In the genomic region with DNA sequence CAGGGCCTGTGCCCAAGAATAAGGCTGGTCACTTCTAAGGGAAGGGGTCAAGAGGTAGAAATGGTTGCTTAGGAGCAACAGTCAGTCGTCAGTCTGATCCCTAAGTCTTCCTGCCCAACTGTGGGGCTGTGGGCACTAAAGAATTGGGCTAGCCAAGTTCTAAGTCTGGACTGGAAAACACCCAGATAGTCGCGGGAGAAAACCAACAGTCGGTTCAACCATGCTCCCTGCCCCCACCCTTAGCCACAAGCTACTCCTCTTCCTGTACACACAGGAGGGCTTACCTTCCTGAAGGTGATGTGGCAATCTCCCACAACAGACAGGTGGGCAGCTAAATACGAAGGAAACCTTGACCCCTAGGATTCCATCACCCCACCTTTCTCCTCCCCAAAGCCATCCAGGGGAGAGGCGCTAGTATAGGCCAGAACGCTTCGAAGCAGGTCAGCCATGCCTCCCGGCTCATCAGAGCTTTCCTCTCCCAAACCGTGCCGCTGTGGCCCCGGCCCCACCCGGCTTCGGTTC, we compare ENCODE assay signal across 8 mouse cellular contexts. TPM values are rescaled to one million over a fixed set of nuclear protein-coding genes. Genes with fewer than 3 reads are reported as not detected.
DNase-seq lines count a peak whose midpoint lies in the region; ATAC-seq and TF ChIP-seq lines count a peak whose summit lies in the region.

No protein-coding gene starts in this region.

- peak overlapping the region; percentile 70 for H3K9ac ChIP-seq in kidney, embryonic 14.5 days (ENCODE audit: low read depth, low read length)
- H3K9ac ChIP-seq in MEL (ENCODE audit: control insufficient read depth, low read depth, low read length, poor library complexity, severe bottlenecking), result peak overlapping the region; percentile 74
- H3K9ac ChIP-seq in embryonic facial prominence, embryonic 11.5 days (replicated peaks; ENCODE audit: low read length), result peak overlapping the region; percentile 69

- no peak for TF ChIP-seq CTCF in MEL (IDR thresholded peaks at IDR 0.05 in 2 of 3, conservative IDR thresholded peaks at IDR 0.05 in 1 of 3; ENCODE audit: control insufficient read depth in 1 of 3, insufficient read depth in 1 of 3, low read depth in 2 of 3, low read length in 3 of 3, poor library complexity in 1 of 3, severe bottlenecking in 1 of 3)

- no peak overlapping the region for H3K27ac ChIP-seq in kidney, embryonic 14.5 days (ENCODE audit: low read depth, low read length)
- no peak overlapping the region for H3K27ac ChIP-seq in MEL (ENCODE audit: control insufficient read depth, low read depth, low read length)
- H3K27ac ChIP-seq in embryonic facial prominence, embryonic 11.5 days (replicated peaks; ENCODE audit: low read depth, low read length), result 0 out of 2 replicates have a peak overlapping the region, but pooled peaks have one; percentile 28

- no peak for TF ChIP-seq RAD21 in MEL (IDR thresholded peaks at IDR 0.05; ENCODE audit: low read depth, low read length)

- DNase-seq in kidney, postnatal 10 days, result no peak
- DNase-seq in MEL (ENCODE audit: low read depth, low spot score), result peak; percentile 74
- no peak for DNase-seq in embryonic facial prominence, embryonic 11.5 days (ENCODE audit: low spot score)
- DNase-seq in thymus, postnatal 14 days, result peak; percentile 78
- DNase-seq in gastrocnemius, postnatal 25 days, result no peak

- TF ChIP-seq POLR2A in MEL (IDR thresholded peaks at IDR 0.05; ENCODE audit: control insufficient read depth in 1 of 2, insufficient read depth in 1 of 2, low read depth in 1 of 2, low read length in 2 of 2, poor library complexity in 1 of 2), result 0 out of 4 replicates have a peak, but pooled peaks of 1 of the 2 experiments have one; percentile 2

- H3K79me2 ChIP-seq in MEL (ENCODE audit: control insufficient read depth, insufficient read depth, low read length, poor library complexity), result peaks cover 2% of the 10 kb centered on the region; the same call in 1 of the 2 replicates

- no peaks in the 10 kb centered on the region for H3K27me3 ChIP-seq in kidney, embryonic 14.5 days (ENCODE audit: control insufficient read depth, insufficient read depth, low read length)
- H3K27me3 ChIP-seq in MEL (ENCODE audit: control insufficient read depth in 1 of 2, insufficient read depth in 2 of 2, low read length in 2 of 2), result peaks cover 0 to 2% of the 10 kb centered on the region in 2 experiments; a peak in 1 of 4 replicates
- H3K27me3 ChIP-seq in embryonic facial prominence, embryonic 11.5 days (ENCODE audit: control insufficient read depth, insufficient read depth, low read length), result peaks cover 6% of the 10 kb centered on the region; the same call in 1 of the 2 replicates

- peak overlapping the region; percentile 94 for H3K4me2 ChIP-seq in kidney, embryonic 14.5 days (replicated peaks; ENCODE audit: low read depth, low read length)
- peak overlapping the region; percentile 98 for H3K4me2 ChIP-seq in embryonic facial prominence, embryonic 11.5 days (ENCODE audit: low read depth, low read length)

- WGBS in kidney, embryonic 14.5 days, result 11% methylated on average over 14 of the region's 14 CpGs
- WGBS in embryonic facial prominence, embryonic 11.5 days, result 10% methylated on average over 14 of the region's 14 CpGs

- peaks cover 8% of the 10 kb centered on the region; the same call in 1 of the 2 replicates for H3K4me1 ChIP-seq in kidney, embryonic 14.5 days (ENCODE audit: control insufficient read depth, insufficient read depth, low read length)
- H3K4me1 ChIP-seq in MEL (ENCODE audit: control insufficient read depth in 1 of 2, insufficient read depth in 2 of 2, low read length in 2 of 2), result peaks cover 0 to 22% of the 10 kb centered on the region in 2 experiments; a peak in 3 of 4 replicates
- no peaks in the 10 kb centered on the region; the same call in 1 of the 2 replicates for H3K4me1 ChIP-seq in embryonic facial prominence, embryonic 11.5 days (ENCODE audit: control insufficient read depth, insufficient read depth, low read length)

- peak overlapping the region; percentile 72 for H3K4me3 ChIP-seq in kidney, embryonic 14.5 days (ENCODE audit: low read length)
- peak overlapping the region; percentile 80 to 95 for H3K4me3 ChIP-seq in MEL (ENCODE audit: control insufficient read depth in 1 of 2, insufficient read depth in 1 of 2, low read depth in 2 of 2, low read length in 2 of 2)
- peak overlapping the region; percentile 72 for H3K4me3 ChIP-seq in embryonic facial prominence, embryonic 11.5 days (ENCODE audit: low read depth, low read length)

- H3K9me3 ChIP-seq in kidney, embryonic 14.5 days (ENCODE audit: control insufficient read depth, low read length), result no peaks in the 10 kb centered on the region
- H3K9me3 ChIP-seq in MEL (replicated peaks; ENCODE audit: insufficient read depth, low read length), result no peaks in the 10 kb centered on the region
- no peaks in the 10 kb centered on the region for H3K9me3 ChIP-seq in embryonic facial prominence, embryonic 11.5 days (replicated peaks; ENCODE audit: control insufficient read depth, low read length)

- no peaks in the 10 kb centered on the region for H3K36me3 ChIP-seq in kidney, embryonic 14.5 days (ENCODE audit: control insufficient read depth, insufficient read depth, low read length)
- peaks cover 0 to 10% of the 10 kb centered on the region in 2 experiments; a peak in 2 of 4 replicates for H3K36me3 ChIP-seq in MEL (ENCODE audit: control insufficient read depth in 1 of 2, insufficient read depth in 2 of 2, low read length in 2 of 2)
- H3K36me3 ChIP-seq in embryonic facial prominence, embryonic 11.5 days (replicated peaks; ENCODE audit: control insufficient read depth, insufficient read depth, low read depth, low read length), result no peaks in the 10 kb centered on the region

- peak in 1 of 2 experiments; percentile 34; a peak in 2 of 4 replicates for TF ChIP-seq EP300 in MEL (IDR thresholded peaks at IDR 0.05; ENCODE audit: low read depth in 1 of 2, low read length in 2 of 2)

- ATAC-seq in kidney, embryonic 14.5 days (ENCODE audit: low FRiP score, low TSS enrichment), result no peak; the same call in 1 of the 2 replicates
- ATAC-seq in embryonic facial prominence, embryonic 11.5 days (replicated peaks; ENCODE audit: insufficient number of reproducible peaks, low FRiP score, low TSS enrichment, low read depth), result no peak
- peak; percentile 23 for ATAC-seq in inflammation-experienced regulatory T-cells, adult 6 months
- ATAC-seq in megakaryocyte-erythroid progenitor cell, adult 5-6 weeks (replicated peaks; ENCODE audit: low FRiP score, low TSS enrichment, poor library complexity, severe bottlenecking), result peak; percentile 51

TF ChIP-seq in MEL, 35 proteins besides CTCF, POLR2A, EP300 and RAD21:
- TF ChIP-seq MAX (IDR thresholded peaks at IDR 0.05; ENCODE audit: low read length) (peak; percentile 11; the same call in 1 of the 2 replicates), SMC3 (IDR thresholded peaks at IDR 0.05; ENCODE audit: low read depth, low read length) (no peak), TBP (IDR thresholded peaks at IDR 0.05; ENCODE audit: low read depth, low read length) (0 out of 2 replicates have a peak, but pooled peaks have one; percentile 16), MXI1 (IDR thresholded peaks at IDR 0.05; ENCODE audit: low read depth, low read length) (peak; percentile 15), TCF12 (IDR thresholded peaks at IDR 0.05; ENCODE audit: low read depth, low read length) (0 out of 2 replicates have a peak, but pooled peaks have one; percentile 10), MAZ (IDR thresholded peaks at IDR 0.05; ENCODE audit: low read depth, low read length) (no peak), HCFC1 (IDR thresholded peaks at IDR 0.05; ENCODE audit: low read depth, low read length) (peak; percentile 5), SIN3A (IDR thresholded peaks at IDR 0.05; ENCODE audit: low read length) (peak; percentile 27), E2F4 (IDR thresholded peaks at IDR 0.05; ENCODE audit: borderline replicate concordance, low read depth, low read length) (no peak), ZKSCAN1 (IDR thresholded peaks at IDR 0.05; ENCODE audit: low read depth, low read length) (no peak), ETS1 (IDR thresholded peaks at IDR 0.05; ENCODE audit: low read depth, low read length) (0 out of 2 replicates have a peak, but pooled peaks have one; percentile 7)

RNA-seq across cellular contexts. Expression of gene Cyfip2, which starts 1.4 kb away (rescaled TPM):
- polyA plus RNA-seq in kidney, embryonic 14.5 days (2014; fragmentation: Nextera tagmentation; extraction: Ambion mirVana), result 9.4 and 19.2 TPM in 2 replicates
- 9.9 and 13.7 TPM in 2 replicates for total RNA-seq in MEL (2012; rRNA removed)
- 10 to 100 TPM; 18.9 to 31.8 TPM for polyA plus RNA-seq in MEL (2012; ENCODE audit: insufficient read depth in 1 of 2, insufficient read length in 2 of 2, low read depth in 1 of 2, low replicate concordance in 2 of 2, missing spikeins in 1 of 2)
- polyA plus RNA-seq in embryonic facial prominence, embryonic 11.5 days (2014; fragmentation: Nextera tagmentation; extraction: Ambion mirVana), result 16.8 and 23.0 TPM in 2 replicates
- 10 to 100 TPM; 64.0 to 82.6 (median 70.0) TPM for polyA plus RNA-seq in inflammation-experienced regulatory T-cells, adult 6 months (2017; shearing (Covaris generic))
- 56.1 and 57.3 TPM in 2 replicates for total RNA-seq in megakaryocyte-erythroid progenitor cell, adult 5-6 weeks (2014; fragmentation: Nextera tagmentation)
- total RNA-seq in megakaryocyte-erythroid progenitor cell, adult 5-6 weeks (2017), result 28.3 and 36.6 TPM in 2 replicates
- total RNA-seq in gastrocnemius, postnatal 25 days (2021), result under 1 TPM; 0.54 to 0.90 TPM

Comparison
In these comparisons a context has a peak if more than half of its experiments do, and no peak if none do; other contexts are left out.
1. ATAC-seq: peak in inflammation-experienced regulatory T-cells, adult 6 months (single experiment) and megakaryocyte-erythroid progenitor cell, adult 5-6 weeks (single experiment); none in kidney, embryonic 14.5 days (single experiment) and embryonic facial prominence, embryonic 11.5 days (single experiment).
2. DNase-seq: peak in MEL (single experiment) and thymus, postnatal 14 days (single experiment); none in kidney, postnatal 10 days (single experiment), embryonic facial prominence, embryonic 11.5 days (single experiment) and gastrocnemius, postnatal 25 days (single experiment).
3. Peak in every context shown above with its lines, with median percentiles within 50 percentile points of each other: H3K4me3 ChIP-seq and H3K9ac ChIP-seq.